Mouse (Mus musculus) bone marrow, adult 2 months (tissue): ENCODE measurements at regions not wholly inside any gene's neighbourhood (a gene's known extent, or its start where the extent isn't known, plus 50 kb on each side); places are given as distances from the start of the nearest gene placed in this dataset.

ENCODE experiments used
- CTCF ChIP-seq: fragments of 200-500 bp; IDR thresholded peaks from 2 replicates; pipeline ENCODE4 v1.5.1; 2011; ENCODE audit warnings: low read length, control low read depth; ENCODE audit not compliant: control insufficient read depth, insufficient read depth
- POLR2A ChIP-seq: fragments of 200-500 bp; IDR thresholded peaks from 2 replicates; pipeline ENCODE4 v1.6.1; 2011; ENCODE audit warnings: low read depth, mild to moderate bottlenecking, control low read depth, low read length, borderline replicate concordance; ENCODE audit not compliant: control insufficient read depth

DNA sequence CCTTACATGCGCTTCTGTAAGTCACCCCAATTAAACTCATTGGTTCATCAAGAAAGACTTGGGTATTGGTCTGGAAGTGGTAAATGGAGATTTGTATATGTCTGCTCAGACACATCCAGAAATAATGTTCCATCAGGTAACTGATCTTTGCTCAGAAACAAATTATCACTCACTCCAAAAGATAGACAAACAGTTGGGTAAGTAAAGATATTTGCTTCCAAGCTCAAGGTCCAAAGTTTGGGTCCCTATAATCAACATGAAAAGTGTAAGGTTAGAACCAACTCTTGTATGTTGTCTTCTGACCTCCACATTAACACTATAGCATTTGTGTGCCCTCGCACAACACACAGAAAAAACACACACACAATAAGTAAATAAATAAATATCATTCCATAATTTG, 232.0 kb downstream of the Rnf144a start:
- TF ChIP-seq CTCF (no peak), POLR2A (no peak)
